Mouse (Mus musculus) myocyte (in vitro differentiated cells): ENCODE data around the gene Cpvl. TPM values are rescaled to one million over a fixed set of nuclear protein-coding genes. Genes with fewer than 3 reads are reported as not detected.

ENCODE experiments used
- H3K27me3 ChIP-seq: one replicate; pipeline ENCODE4 v1.6.1; 2011; ENCODE audit not compliant: control insufficient read depth, insufficient read depth, insufficient read length
- H3K36me3 ChIP-seq: one replicate; pipeline ENCODE4 v1.6.1; 2011; ENCODE audit not compliant: control insufficient read depth, insufficient read depth
- H3K4me2 ChIP-seq: one replicate; pipeline ENCODE4 v1.6.1; 2011; ENCODE audit warnings: low read depth, control low read depth
- H3K4me3 ChIP-seq: one replicate; pipeline ENCODE4 v1.5.1; 2011; ENCODE audit warnings: mild to moderate bottlenecking, control low read depth, moderate library complexity
- H3K79me2 ChIP-seq: one replicate; pipeline ENCODE4 v1.6.1; 2011; ENCODE audit not compliant: control insufficient read depth, insufficient read depth
- H3ac ChIP-seq: one replicate; pipeline ENCODE4 v1.6.1; 2011; ENCODE audit not compliant: control insufficient read depth, insufficient read length
- CEBPB ChIP-seq: IDR thresholded peaks from 2 replicates; pipeline ENCODE4 v1.6.1; 2011; ENCODE audit warnings: mild to moderate bottlenecking, moderate library complexity; ENCODE audit not compliant: poor library complexity, insufficient read depth, severe bottlenecking
- E2F4 ChIP-seq: IDR thresholded peaks from one replicate; pipeline ENCODE4 v1.6.1; 2011; ENCODE audit warnings: mild to moderate bottlenecking, control low read depth, moderate library complexity; ENCODE audit not compliant: insufficient read depth
- MAX ChIP-seq: IDR thresholded peaks from one replicate; pipeline ENCODE4 v1.6.1; 2011; ENCODE audit warnings: low read depth, mild to moderate bottlenecking, control low read depth
- MYOD1 ChIP-seq, 3 experiments: IDR thresholded peaks; one replicate each; pipeline ENCODE4 v1.6.1; 2011; ENCODE audit warnings: control low read depth in 2 of 3, low read depth in 2 of 3, mild to moderate bottlenecking in 2 of 3, moderate library complexity in 1 of 3; ENCODE audit not compliant: insufficient read length in 2 of 3, control insufficient read depth in 1 of 3
- MYOG ChIP-seq, 3 experiments: IDR thresholded peaks; one replicate each; pipeline ENCODE4 v1.6.1; 2011; ENCODE audit warnings: control low read depth in 2 of 3, low read depth in 2 of 3, mild to moderate bottlenecking in 2 of 3; ENCODE audit not compliant: insufficient read length in 2 of 3, control insufficient read depth in 1 of 3, insufficient read depth in 1 of 3
- POLR2A ChIP-seq: IDR thresholded peaks from one replicate; pipeline ENCODE4 v1.6.1; 2011; ENCODE audit warnings: low read depth, mild to moderate bottlenecking, control low read depth, moderate library complexity; ENCODE audit not compliant: insufficient read length
- POLR2AphosphoS2 ChIP-seq: IDR thresholded peaks from one replicate; pipeline ENCODE4 v1.6.1; 2011; ENCODE audit warnings: low read depth, control low read depth; ENCODE audit not compliant: insufficient read length
- REST ChIP-seq: IDR thresholded peaks from one replicate; pipeline ENCODE4 v1.6.1; 2011; ENCODE audit warnings: mild to moderate bottlenecking, control low read depth, moderate library complexity; ENCODE audit not compliant: insufficient read depth, insufficient read length
- SRF ChIP-seq: IDR thresholded peaks from one replicate; pipeline ENCODE4 v1.6.1; 2011; ENCODE audit warnings: low read depth; ENCODE audit not compliant: control insufficient read depth, insufficient read length
- TCF12 ChIP-seq: IDR thresholded peaks from one replicate; pipeline ENCODE4 v1.6.1; 2011; ENCODE audit warnings: mild to moderate bottlenecking, control low read depth; ENCODE audit not compliant: poor library complexity, insufficient read depth, severe bottlenecking
- TCF3 ChIP-seq: IDR thresholded peaks from one replicate; pipeline ENCODE4 v1.6.1; 2011; ENCODE audit warnings: low read depth, control low read depth; ENCODE audit not compliant: insufficient read length
- USF1 ChIP-seq: IDR thresholded peaks from one replicate; pipeline ENCODE4 v1.6.1; 2011; ENCODE audit warnings: low read depth, mild to moderate bottlenecking, control low read depth, moderate library complexity
- polyA plus RNA-seq: library from polyadenylated mRNA; unstranded; fragments of >200 nt; fragmentation: generic; extraction: Trizol; gene quantifications from one replicate; pipeline ENCODE4 v1.2.1, GENCODE M21; 2012; ENCODE audit warnings: missing spikeins

Gene Cpvl
- polyA plus RNA-seq, 1 experiment, result not detected

GRCm38 (mm10) chr6:53906051-53906462 is 72.4 kb downstream of the Cpvl start:
- Histone ChIP-seq H3K36me3 (no peaks in the 10 kb centered on the region), H3K79me2 (no peaks in the 10 kb centered on the region), H3K4me2 (no peak overlapping the region), H3K27me3 (peaks cover 7% of the 10 kb centered on the region), H3K4me3 (no peak overlapping the region), H3ac (no peak overlapping the region)
- TF ChIP-seq MYOD1 (IDR thresholded peaks at IDR 0.05; ENCODE audit: control insufficient read depth in 1 of 3, insufficient read length in 2 of 3, low read depth in 2 of 3) (no peak), POLR2A (no peak), MYOG (IDR thresholded peaks at IDR 0.05; ENCODE audit: control insufficient read depth in 1 of 3, insufficient read depth in 1 of 3, insufficient read length in 2 of 3, low read depth in 2 of 3) (no peak), POLR2AphosphoS2 (no peak), SRF (no peak), E2F4 (no peak), USF1 (no peak)

- Histone ChIP-seq H3K36me3 (no peaks in the 10 kb centered on the region), H3ac (no peak overlapping the region), H3K27me3 (peaks cover 7% of the 10 kb centered on the region), H3K79me2 (no peaks in the 10 kb centered on the region), H3K4me3 (no peak overlapping the region), H3K4me2 (no peak overlapping the region)
- TF ChIP-seq MYOD1 (IDR thresholded peaks at IDR 0.05; ENCODE audit: control insufficient read depth in 1 of 3, insufficient read length in 2 of 3, low read depth in 2 of 3) (no peak), TCF3 (no peak)
Measured at GRCm38 (mm10) chr6:53905576-53905975, 72.9 kb downstream of the Cpvl start.

GRCm38 (mm10) chr6:53904703-53905395 is 73.6 kb downstream of the Cpvl start:
- no peaks in the 10 kb centered on the region for H3K79me2 ChIP-seq
- H3K4me3 ChIP-seq, result no peak overlapping the region
- H3ac ChIP-seq, result no peak overlapping the region
- H3K4me2 ChIP-seq, result no peak overlapping the region
- H3K36me3 ChIP-seq, result no peaks in the 10 kb centered on the region
- peaks cover 9% of the 10 kb centered on the region for H3K27me3 ChIP-seq
- no peak for TF ChIP-seq POLR2AphosphoS2
- TF ChIP-seq MYOG (IDR thresholded peaks at IDR 0.05; ENCODE audit: control insufficient read depth in 1 of 3, insufficient read depth in 1 of 3, insufficient read length in 2 of 3, low read depth in 2 of 3), result no peak
- TF ChIP-seq TCF12, result no peak
- no peak for TF ChIP-seq E2F4
- TF ChIP-seq SRF, result no peak
- no peak for TF ChIP-seq REST
- no peak for TF ChIP-seq POLR2A
- no peak for TF ChIP-seq MAX
- no peak for TF ChIP-seq CEBPB
- no peak for TF ChIP-seq USF1
- TF ChIP-seq MYOD1 (IDR thresholded peaks at IDR 0.05; ENCODE audit: control insufficient read depth in 1 of 3, insufficient read length in 2 of 3, low read depth in 2 of 3), result no peak
- no peak for TF ChIP-seq TCF3

- TF ChIP-seq TCF12, result no peak
- no peak for TF ChIP-seq TCF3
- TF ChIP-seq POLR2A, result no peak
- TF ChIP-seq MAX, result no peak
- H3K4me3 ChIP-seq, result no peak overlapping the region
- H3K36me3 ChIP-seq, result no peaks in the 10 kb centered on the region
- no peak overlapping the region for H3K4me2 ChIP-seq
- no peaks in the 10 kb centered on the region for H3K79me2 ChIP-seq
- H3ac ChIP-seq, result no peak overlapping the region
- peaks cover 14% of the 10 kb centered on the region for H3K27me3 ChIP-seq
Measured at GRCm38 (mm10) chr6:53904186-53904585, 74.3 kb downstream of the Cpvl start.

- H3K4me2 ChIP-seq, result no peak overlapping the region
- no peak overlapping the region for H3ac ChIP-seq
- no peaks in the 10 kb centered on the region for H3K79me2 ChIP-seq
- TF ChIP-seq MYOG (IDR thresholded peaks at IDR 0.05; ENCODE audit: control insufficient read depth in 1 of 3, insufficient read depth in 1 of 3, insufficient read length in 2 of 3, low read depth in 2 of 3), result no peak
- no peak for TF ChIP-seq USF1
- no peak for TF ChIP-seq TCF3
- TF ChIP-seq POLR2AphosphoS2, result no peak
- TF ChIP-seq MYOD1 (IDR thresholded peaks at IDR 0.05; ENCODE audit: control insufficient read depth in 1 of 3, insufficient read length in 2 of 3, low read depth in 2 of 3), result no peak
- TF ChIP-seq TCF12, result no peak
- TF ChIP-seq MAX, result no peak
- no peak for TF ChIP-seq REST
- no peak for TF ChIP-seq SRF
- TF ChIP-seq POLR2A, result no peak
- TF ChIP-seq E2F4, result no peak
- peaks cover 9% of the 10 kb centered on the region for H3K27me3 ChIP-seq
- H3K4me3 ChIP-seq, result no peak overlapping the region
- H3K36me3 ChIP-seq, result no peaks in the 10 kb centered on the region
Measured at GRCm38 (mm10) chr6:53901741-53902140, 76.7 kb downstream of the Cpvl start.
